Mouse (Mus musculus): Measurements from ENCODE around the gene Ermp1.

Gene Ermp1

GRCm38 (mm10) chr19:29647651-29648549 is at the start of gene Ermp1:
Ermp1 (minus strand) TSS chr19:29648415.
- DNase-seq (ENCODE audit: low spot score in 2 of 2), result peak; percentile 88 to 96

GRCm38 (mm10) chr19:29697245-29697874 is 49.1 kb upstream of the Ermp1 start, which contains the start of gene Mlana:
Mlana (plus strand) TSS chr19:29697824.
- no peak for DNase-seq (ENCODE audit: low spot score in 2 of 2)

DNA sequence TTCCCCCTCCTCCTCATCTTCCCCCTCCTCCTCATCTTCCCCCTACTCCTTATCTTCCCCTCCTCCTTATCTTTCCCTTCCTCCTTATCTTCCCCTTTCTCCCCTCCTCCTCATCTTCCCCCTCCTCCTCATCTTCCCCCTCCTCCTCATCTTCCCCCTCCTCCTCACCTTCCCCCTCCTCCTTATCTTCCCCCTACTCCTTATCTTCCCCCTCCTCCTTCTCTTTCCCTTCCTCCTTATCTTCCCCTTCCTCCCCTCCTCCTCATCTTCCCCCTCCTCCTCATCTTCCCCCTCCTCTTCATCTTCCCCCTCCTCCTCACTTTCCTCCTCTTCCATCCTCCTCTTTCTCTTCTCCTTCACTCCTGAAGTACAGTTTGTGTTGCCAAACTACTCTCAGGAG is 48.6 kb upstream of the Ermp1 start:
- DNase-seq (ENCODE audit: low spot score in 2 of 2), result no peak

- DNase-seq (ENCODE audit: low spot score in 2 of 2), result no peak
These were observed 48.1 kb upstream of the Ermp1 start for GRCm38 (mm10) chr19:29696309-29696708.

DNA sequence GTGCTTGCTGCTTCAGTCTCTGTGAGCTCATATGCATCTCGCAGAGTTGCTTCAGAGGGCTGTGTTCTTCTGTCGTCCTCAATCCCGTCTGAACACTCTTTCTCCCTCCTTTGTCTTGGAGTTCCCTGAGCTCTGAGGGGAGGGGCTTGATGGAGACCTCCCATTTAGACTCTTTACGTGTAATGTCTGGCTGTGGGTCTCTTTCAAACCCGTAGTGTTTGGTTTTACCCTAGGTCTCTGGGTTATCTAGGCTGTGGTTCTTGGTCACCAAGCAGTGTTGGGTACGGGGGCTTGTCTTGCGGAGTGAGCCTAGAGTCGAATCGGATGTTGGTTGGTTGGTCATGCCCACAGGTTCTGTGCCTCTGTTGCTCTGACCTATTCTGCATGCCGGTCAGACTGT is 46.9 kb upstream of the Ermp1 start:
- no peak for DNase-seq (ENCODE audit: low spot score in 2 of 2)

DNA sequence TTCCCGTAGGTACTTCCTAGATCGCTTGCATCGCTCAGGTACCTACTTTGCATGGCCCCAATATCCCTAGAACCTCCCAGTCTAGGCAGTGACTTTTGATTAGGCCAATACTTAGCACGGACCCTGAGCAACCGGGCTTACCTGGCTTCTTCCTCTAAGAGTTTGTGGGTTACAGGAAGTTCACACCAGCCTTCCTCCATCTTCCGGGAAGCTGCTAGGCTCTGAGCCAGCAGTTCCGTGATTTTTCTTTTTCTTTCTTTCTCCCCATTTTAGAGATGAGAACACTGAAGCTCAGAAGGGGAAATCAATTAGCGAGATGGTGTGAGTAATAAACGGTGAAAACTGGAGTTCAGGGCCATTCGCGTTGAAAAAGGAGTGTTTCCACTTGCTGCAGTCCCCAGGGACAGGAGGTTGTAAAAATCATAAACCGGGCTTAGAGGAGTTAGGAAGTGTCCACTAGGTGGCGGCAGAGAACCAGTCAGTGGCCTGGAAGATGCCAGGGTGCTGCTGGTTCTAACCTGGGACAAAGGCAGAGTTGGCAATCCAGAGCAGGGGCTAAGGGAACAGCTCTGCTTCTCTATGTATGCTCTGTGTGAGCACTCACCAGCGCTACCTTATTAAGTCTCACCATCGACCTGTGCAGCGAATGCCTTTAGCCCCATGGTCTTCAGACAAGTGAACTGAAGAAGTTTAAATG is 35.8 kb upstream of the Ermp1 start:
- DNase-seq (ENCODE audit: low spot score in 2 of 2), result peak; percentile 47 to 80

GRCm38 (mm10) chr19:29680182-29681152 is 32.3 kb upstream of the Ermp1 start:
- DNase-seq (ENCODE audit: low spot score in 2 of 2), result no peak

DNA sequence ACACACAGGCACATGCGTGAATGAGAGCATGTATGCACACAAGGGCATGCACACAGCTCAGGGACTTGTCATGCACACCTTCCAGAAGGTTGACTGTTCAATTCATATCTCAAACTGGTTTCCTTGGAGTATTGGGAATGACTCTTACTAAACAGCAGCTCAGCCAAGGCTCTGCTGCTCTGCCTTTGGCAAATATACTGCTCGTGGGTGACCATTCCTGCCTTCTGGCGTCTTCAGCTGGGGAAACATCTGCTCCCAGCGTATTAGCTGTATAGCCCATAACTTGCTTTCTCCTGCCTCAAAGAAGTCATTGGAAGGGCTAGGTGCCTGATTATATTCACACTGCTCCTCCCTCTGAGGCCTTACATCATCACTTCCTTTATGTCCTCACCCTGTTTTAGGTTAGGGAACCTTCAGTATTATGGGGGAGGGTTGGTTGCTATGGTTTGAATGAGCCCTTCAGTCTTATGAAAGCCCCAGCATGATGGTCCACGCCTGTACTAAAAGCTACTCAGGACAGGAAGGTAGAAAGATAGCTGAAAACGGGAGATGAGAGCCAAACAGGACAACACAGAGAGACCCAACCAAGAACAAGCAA is 30.1 kb upstream of the Ermp1 start:
- DNase-seq (ENCODE audit: low spot score in 2 of 2), result no peak

GRCm38 (mm10) chr19:29676479-29677193 is 28.4 kb upstream of the Ermp1 start:
- DNase-seq (ENCODE audit: low spot score in 2 of 2), result no peak

GRCm38 (mm10) chr19:29675562-29676078 is 27.4 kb upstream of the Ermp1 start:
- DNase-seq (ENCODE audit: low spot score in 2 of 2), result no peak

DNA sequence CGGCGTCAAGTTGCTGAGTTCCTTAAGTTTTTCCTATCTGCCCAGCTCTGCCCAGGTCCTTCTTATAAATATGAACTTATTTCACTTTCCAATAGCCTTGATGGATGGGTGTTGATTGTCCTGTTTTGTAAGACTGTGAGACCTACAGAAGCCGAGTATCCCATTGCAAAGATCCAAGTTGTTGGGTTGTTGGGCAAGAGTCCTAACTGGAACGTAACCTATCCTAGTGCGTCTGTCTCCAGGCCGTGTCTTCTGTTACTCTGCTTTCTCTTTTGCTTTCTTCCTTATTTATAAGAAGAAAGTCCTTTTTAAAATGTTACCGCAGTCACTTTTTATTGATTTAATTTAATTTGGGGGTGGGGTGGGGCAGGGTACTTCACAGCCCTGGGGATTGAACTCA is 26.7 kb upstream of the Ermp1 start:
- DNase-seq (ENCODE audit: low spot score in 2 of 2), result no peak

DNA sequence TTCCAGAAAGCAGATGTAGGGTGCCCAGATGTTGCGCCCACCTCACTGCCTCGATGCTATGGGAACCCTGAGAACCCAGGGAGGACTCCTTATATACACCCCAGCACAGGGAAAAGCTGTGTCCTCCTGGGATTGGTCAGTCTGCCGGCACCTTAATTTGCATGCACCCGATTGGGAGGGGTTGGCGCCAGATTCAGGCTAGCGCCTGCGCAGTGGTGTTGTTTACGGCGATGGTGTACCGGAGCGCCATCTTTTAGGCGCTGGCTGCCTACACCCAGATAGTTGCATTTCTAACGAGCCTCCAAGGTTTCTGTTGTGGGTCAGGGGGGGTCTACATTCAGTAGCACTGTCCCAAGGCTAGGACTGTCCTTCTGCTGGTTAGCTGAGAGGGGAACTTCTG is 24.4 kb upstream of the Ermp1 start:
- DNase-seq (ENCODE audit: low spot score in 2 of 2), result no peak

- DNase-seq (ENCODE audit: low spot score in 2 of 2), result no peak
These were observed 22.9 kb upstream of the Ermp1 start for GRCm38 (mm10) chr19:29671160-29671559.

DNA sequence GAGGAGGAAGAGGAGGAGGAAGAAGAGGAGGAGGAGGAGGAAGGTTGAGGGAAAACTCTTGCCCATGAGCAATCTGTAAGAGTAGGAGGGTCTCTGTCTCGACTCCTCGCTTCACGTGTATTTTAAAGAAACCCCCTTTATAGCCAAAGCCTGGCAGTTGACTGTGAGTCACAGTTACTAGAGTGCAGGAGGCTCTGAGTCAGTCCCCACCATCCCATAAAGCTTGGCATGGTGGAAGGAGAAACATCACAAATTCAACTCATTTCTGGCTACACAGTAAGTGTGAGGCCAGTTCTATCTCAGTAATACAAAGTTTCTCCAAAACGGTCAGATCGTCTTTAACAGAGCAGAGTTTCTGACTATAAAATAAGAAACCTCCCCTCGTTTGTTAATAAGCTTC is 22.0 kb upstream of the Ermp1 start:
- DNase-seq (ENCODE audit: low spot score in 2 of 2), result no peak

DNA sequence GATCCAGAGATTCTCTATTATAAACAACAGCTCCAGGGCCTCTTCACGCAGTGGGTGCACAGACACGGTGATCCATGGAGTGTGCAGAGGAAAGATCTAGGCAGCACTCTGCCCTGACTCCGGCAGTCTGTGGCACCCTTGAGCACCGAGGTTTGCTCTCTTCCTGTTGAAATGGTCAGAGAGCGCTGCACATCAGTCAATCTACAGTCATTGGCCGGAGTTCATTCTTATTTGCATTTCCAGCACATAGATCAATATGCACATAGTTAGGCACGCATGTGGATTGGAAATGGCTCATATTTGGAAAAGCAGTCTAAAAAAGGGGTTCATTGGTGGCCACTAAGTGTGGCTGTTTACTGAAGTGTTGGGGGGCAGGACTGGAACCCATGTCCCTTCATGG is 19.9 kb upstream of the Ermp1 start:
- no peak for DNase-seq (ENCODE audit: low spot score in 2 of 2)

- no peak for DNase-seq (ENCODE audit: low spot score in 2 of 2)
These were observed 18.9 kb upstream of the Ermp1 start for GRCm38 (mm10) chr19:29666965-29667594.

DNA sequence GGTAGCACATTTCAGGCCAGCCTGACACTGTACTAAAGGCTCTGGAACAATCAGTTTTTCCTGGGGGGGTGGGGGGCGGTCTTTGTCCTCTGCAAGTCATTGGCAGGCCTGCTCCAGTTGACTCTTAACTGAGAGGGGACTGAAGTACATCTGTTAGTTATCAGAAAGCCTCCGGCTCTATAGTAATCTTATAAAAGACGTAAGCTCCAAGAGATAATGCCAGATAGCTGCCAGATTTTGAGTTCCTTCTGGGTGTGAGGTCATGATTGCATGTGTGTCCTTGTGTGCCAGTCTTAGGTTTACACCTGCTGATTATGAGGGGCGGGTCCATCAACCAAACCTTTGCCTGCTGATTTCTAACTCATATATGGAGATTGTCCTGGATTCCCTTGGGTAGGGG is 17.9 kb upstream of the Ermp1 start:
- DNase-seq (ENCODE audit: low spot score in 2 of 2), result no peak

- no peak for DNase-seq (ENCODE audit: low spot score in 2 of 2)
These were observed 16.7 kb upstream of the Ermp1 start for GRCm38 (mm10) chr19:29664934-29665333.

GRCm38 (mm10) chr19:29663780-29664179 is 15.6 kb upstream of the Ermp1 start:
- DNase-seq (ENCODE audit: low spot score in 2 of 2), result no peak
